Mouse (Mus musculus) forebrain, embryonic 11.5 days (tissue): Measurements from ENCODE around the gene Ttc24. TPM values are rescaled to one million over a fixed set of nuclear protein-coding genes. Genes with fewer than 3 reads are reported as not detected.
A peak's percentile ranks its signal among the peaks of the same experiment; 100 is the strongest.

Experiments used
- ATAC-seq: fragments of 200-750 bp; cut with Nextera tagmentation; replicated peaks from 2 replicates; pipeline ENCODE4 v1.8.0; 2017; ENCODE audit warnings: moderate TSS enrichment; ENCODE audit not compliant: low FRiP score
- DNase-seq: peaks from one replicate; pipeline ENCODE4 v3.0.0-alpha.2; 2017; ENCODE audit warnings: low spot score
- H3K27ac ChIP-seq: fragments of 300-500 bp; sonication (generic); 2 replicates; pipeline ENCODE4 v1.5.1; 2014; ENCODE audit warnings: low read depth, low read length
- H3K27me3 ChIP-seq: fragments of 300-500 bp; sonication (generic); 2 replicates; pipeline ENCODE4 v1.6.1; 2014; ENCODE audit warnings: mild to moderate bottlenecking, low read length, mixed read lengths; ENCODE audit not compliant: control insufficient read depth, insufficient read depth
- H3K36me3 ChIP-seq: fragments of 300-500 bp; sonication (generic); 2 replicates; pipeline ENCODE4 v1.6.1; 2014; ENCODE audit warnings: mild to moderate bottlenecking, low read length, moderate library complexity, mixed read lengths; ENCODE audit not compliant: control insufficient read depth, insufficient read depth
- H3K4me1 ChIP-seq: fragments of 300-500 bp; sonication (generic); replicated peaks from 2 replicates; pipeline ENCODE4 v1.6.1; 2014; ENCODE audit warnings: low read length, mixed read lengths; ENCODE audit not compliant: control insufficient read depth, insufficient read depth
- H3K4me2 ChIP-seq: fragments of 300-500 bp; sonication (generic); 2 replicates; pipeline ENCODE4 v1.6.1; 2014; ENCODE audit warnings: low read depth, mild to moderate bottlenecking, low read length, moderate library complexity, mixed read lengths; ENCODE audit not compliant: severe bottlenecking
- H3K4me3 ChIP-seq: fragments of 300-500 bp; sonication (generic); 2 replicates; pipeline ENCODE4 v1.5.1; 2014; ENCODE audit warnings: low read depth, low read length
- H3K9ac ChIP-seq: fragments of 300-500 bp; sonication (generic); 2 replicates; pipeline ENCODE4 v1.6.1; 2014; ENCODE audit warnings: low read length
- H3K9me3 ChIP-seq: fragments of 300-500 bp; sonication (generic); 2 replicates; pipeline ENCODE4 v1.6.1; 2016; ENCODE audit warnings: low read length, mixed read lengths; ENCODE audit not compliant: control insufficient read depth
- WGBS: fragments of 180-500 bp; shearing (Covaris S2); extraction: QIAGEN DNeasy Blood & Tissue Kit; methylation state at CpG from one replicate; pipeline ENCODE4 v1.1.7; 2014; 5-methylcytosine and 5-hydroxymethylcytosine counted together
- polyA plus RNA-seq: library from polyadenylated mRNA; unstranded; fragments of >200 nt; fragmentation: Nextera tagmentation; extraction: Ambion mirVana; gene quantifications from 2 replicates; pipeline ENCODE4 v1.2.1, GENCODE M21; 2014

The Ttc24 gene
- polyA plus RNA-seq, 1 experiment from 2014 or later = not detected

- Histone ChIP-seq H3K36me3 (peaks cover 5% of the 10 kb centered on the region), H3K27me3 (no peaks in the 10 kb centered on the region), H3K27ac (no peak overlapping the region), H3K4me3 (no peak overlapping the region), H3K9ac (no peak overlapping the region), H3K9me3 (no peaks in the 10 kb centered on the region), H3K4me1 (peaks cover under 1% of the 10 kb centered on the region; the same call in 1 of the 2 replicates), H3K4me2 (no peak overlapping the region)
- ATAC-seq = no peak
- WGBS = 63% methylated on average over 1 of the region's 1 CpGs
- no peak for DNase-seq
Observed at GRCm38 (mm10) chr3:88087688-88088087, 9.6 kb upstream of the Ttc24 start.

GRCm38 (mm10) chr3:88085459-88085858, 7.4 kb upstream of the Ttc24 start:
- no peaks in the 10 kb centered on the region for H3K9me3 ChIP-seq
- H3K9ac ChIP-seq = no peak overlapping the region
- H3K27ac ChIP-seq = no peak overlapping the region
- peaks cover 3% of the 10 kb centered on the region; the same call in 1 of the 2 replicates for H3K4me1 ChIP-seq
- WGBS = 96% methylated on average over 5 of the region's 9 CpGs
- no peak for ATAC-seq
- no peak overlapping the region for H3K4me3 ChIP-seq
- no peak for DNase-seq
- H3K27me3 ChIP-seq = no peaks in the 10 kb centered on the region
- no peak overlapping the region for H3K4me2 ChIP-seq
- no peaks in the 10 kb centered on the region for H3K36me3 ChIP-seq

GRCm38 (mm10) chr3:88084001-88084400, 5.9 kb upstream of the Ttc24 start:
- DNase-seq = no peak
- Histone ChIP-seq H3K4me2 (no peak overlapping the region), H3K27ac (no peak overlapping the region), H3K9me3 (no peaks in the 10 kb centered on the region), H3K27me3 (no peaks in the 10 kb centered on the region), H3K36me3 (no peaks in the 10 kb centered on the region), H3K9ac (no peak overlapping the region), H3K4me3 (no peak overlapping the region), H3K4me1 (peaks cover 3% of the 10 kb centered on the region; the same call in 1 of the 2 replicates)
- 93% methylated on average over 2 of the region's 2 CpGs for WGBS
- ATAC-seq = no peak

- peak overlapping the region; percentile 69 for H3K9ac ChIP-seq
- no peak overlapping the region for H3K27ac ChIP-seq
- no peaks in the 10 kb centered on the region for H3K36me3 ChIP-seq
- no peaks in the 10 kb centered on the region for H3K9me3 ChIP-seq
- ATAC-seq (0 out of 2 replicates have a peak, but pooled peaks have one; percentile 55), DNase-seq (no peak)
- WGBS = 19% methylated on average over 4 of the region's 4 CpGs
- peak overlapping the region; percentile 68 for H3K4me3 ChIP-seq
- no peaks in the 10 kb centered on the region for H3K27me3 ChIP-seq
- H3K4me1 ChIP-seq = peaks cover 3% of the 10 kb centered on the region; the same call in 1 of the 2 replicates
- H3K4me2 ChIP-seq = peak overlapping the region; percentile 74
Observed at GRCm38 (mm10) chr3:88082663-88083062, 4.6 kb upstream of the Ttc24 start.

GRCm38 (mm10) chr3:88082224-88082618, 4.1 kb upstream of the Ttc24 start:
- H3K4me2 ChIP-seq = peak overlapping the region; percentile 74
- no peak overlapping the region for H3K27ac ChIP-seq
- ATAC-seq = peak; percentile 53
- peaks cover 3% of the 10 kb centered on the region; the same call in 1 of the 2 replicates for H3K4me1 ChIP-seq
- H3K4me3 ChIP-seq = peak overlapping the region; percentile 68
- H3K9ac ChIP-seq = peak overlapping the region; percentile 69
- no peaks in the 10 kb centered on the region for H3K9me3 ChIP-seq
- no peaks in the 10 kb centered on the region for H3K27me3 ChIP-seq
- H3K36me3 ChIP-seq = no peaks in the 10 kb centered on the region
- DNase-seq = no peak
- WGBS = 2% methylated on average over 13 of the region's 13 CpGs

- peak; percentile 89 for ATAC-seq
- peaks cover 3% of the 10 kb centered on the region; the same call in 1 of the 2 replicates for H3K4me1 ChIP-seq
- no peaks in the 10 kb centered on the region for H3K36me3 ChIP-seq
- peak within 1 kb of the TSS; percentile 74 for H3K4me2 ChIP-seq
- H3K4me3 ChIP-seq = peak within 1 kb of the TSS; percentile 68
- DNase-seq = peak; percentile 90
- H3K27ac ChIP-seq = no peak within 1 kb of the TSS
- H3K9ac ChIP-seq = peak within 1 kb of the TSS; percentile 69
- no peaks in the 10 kb centered on the region for H3K9me3 ChIP-seq
- 21% methylated on average over 33 of the region's 33 CpGs for WGBS
- no peaks in the 10 kb centered on the region for H3K27me3 ChIP-seq
Observed at GRCm38 (mm10) chr3:88081345-88082223, 3.5 kb upstream of the Ttc24 start, which contains the start of gene Iqgap3. TSS of gene Iqgap3 (plus strand) at chr3:88081971.

GRCm38 (mm10) chr3:88077441-88077840, 663 bp downstream of the Ttc24 start:
- H3K27me3 ChIP-seq = no peaks in the 10 kb centered on the region; the same call in 1 of the 2 replicates
- H3K4me1 ChIP-seq = no peaks in the 10 kb centered on the region; the same call in 1 of the 2 replicates
- 44% methylated on average over 8 of the region's 8 CpGs for WGBS
- no peak overlapping the region for H3K4me2 ChIP-seq
- ATAC-seq = no peak
- H3K4me3 ChIP-seq = no peak overlapping the region
- no peaks in the 10 kb centered on the region for H3K36me3 ChIP-seq
- no peaks in the 10 kb centered on the region for H3K9me3 ChIP-seq
- H3K27ac ChIP-seq = no peak overlapping the region
- DNase-seq = no peak
- no peak overlapping the region for H3K9ac ChIP-seq

GRCm38 (mm10) chr3:88074766-88075165, 3.3 kb downstream of the Ttc24 start:
- WGBS = 78% methylated on average over 8 of the region's 8 CpGs
- H3K9ac ChIP-seq = no peak overlapping the region
- DNase-seq = no peak

More at GRCm38 (mm10) chr3:88074766-88075165, 3.3 kb downstream of the Ttc24 start:
- H3K27ac ChIP-seq = no peak overlapping the region
- ATAC-seq = no peak
- no peaks in the 10 kb centered on the region for H3K36me3 ChIP-seq
- H3K4me2 ChIP-seq = no peak overlapping the region
- no peaks in the 10 kb centered on the region; the same call in 1 of the 2 replicates for H3K27me3 ChIP-seq
- no peaks in the 10 kb centered on the region for H3K9me3 ChIP-seq
- H3K4me3 ChIP-seq = no peak overlapping the region
- H3K4me1 ChIP-seq = no peaks in the 10 kb centered on the region
